Mouse (Mus musculus) left cerebral cortex, adult 2 months (tissue): Measurements from ENCODE around the gene Kcnip2. TPM values are rescaled to one million over a fixed set of nuclear protein-coding genes. Genes with fewer than 3 reads are reported as not detected.
A peak's percentile ranks its signal among the peaks of the same experiment; 100 is the strongest.

ENCODE experiments used
- DNase-seq, 2 experiments: peaks; one replicate each; pipeline ENCODE4 v3.0.0; 2021 to 2022; ENCODE audit warnings: low spot score in 2 of 2, mixed read lengths in 1 of 2; ENCODE audit errors: extremely low spot score in 1 of 2
- H3K27ac ChIP-seq: fragments of 200-600 bp; 2 replicates; pipeline ENCODE4 v1.8.1; 2022
- H3K4me3 ChIP-seq: fragments of 200-600 bp; 2 replicates; pipeline ENCODE4 v1.8.1; 2022
- CTCF ChIP-seq: fragments of 200-600 bp; IDR thresholded peaks from 2 replicates; pipeline ENCODE4 v1.8.1; 2022; ENCODE audit warnings: antibody characterized with exemption, mild to moderate bottlenecking, moderate library complexity
- intact Hi-C: fragments of 180-260 bp; cut with DNase I; formaldehyde crosslinking; loops from one replicate; pipeline ENCODE4 v1.15.1; 2025
- total RNA-seq, 2 experiments: library from RNA; stranded (reverse); gene quantifications; 2 replicates each; pipeline ENCODE4 v1.2.3; 2021

Kcnip2 gene
- total RNA-seq, 2 experiments from 2014 or later = 142 to 170 TPM

GRCm38 (mm10) chr19:45745344-45746152 lies 70.3 kb downstream of the Kcnip2 start:
- no peak for DNase-seq
- TF ChIP-seq CTCF = no peak
- no peak overlapping the region for H3K27ac ChIP-seq
- intact Hi-C loops = loop anchor here (2.0 to 5.0 kb wide), 3 partner anchors 88 to 525 kb away; no protein-coding TSS in a partner anchor
- H3K4me3 ChIP-seq = no peak overlapping the region

DNA sequence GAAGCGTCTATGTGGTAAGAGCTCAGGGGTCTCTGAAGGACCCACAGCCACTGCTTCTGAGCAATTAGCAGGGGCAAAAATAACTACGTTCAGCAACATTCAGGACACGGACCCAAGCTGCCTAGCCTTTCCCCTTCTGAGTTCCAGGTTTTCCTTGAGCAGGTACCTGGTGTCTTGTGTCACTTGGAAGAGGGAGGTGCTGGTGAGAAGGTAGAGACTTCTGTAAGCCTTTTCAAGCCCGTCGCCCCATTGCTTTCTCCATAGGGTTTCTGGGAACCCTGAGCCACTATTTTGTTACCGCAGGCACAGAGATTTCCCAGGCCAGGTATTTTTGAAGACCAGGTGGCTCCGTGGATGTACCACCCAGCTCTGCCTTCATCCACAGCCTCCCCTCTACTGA lies 72.2 kb downstream of the Kcnip2 start:
- intact Hi-C loops = no loop called here
- no peak for TF ChIP-seq CTCF
- no peak overlapping the region for H3K4me3 ChIP-seq
- H3K27ac ChIP-seq = no peak overlapping the region
- DNase-seq = no peak

DNA sequence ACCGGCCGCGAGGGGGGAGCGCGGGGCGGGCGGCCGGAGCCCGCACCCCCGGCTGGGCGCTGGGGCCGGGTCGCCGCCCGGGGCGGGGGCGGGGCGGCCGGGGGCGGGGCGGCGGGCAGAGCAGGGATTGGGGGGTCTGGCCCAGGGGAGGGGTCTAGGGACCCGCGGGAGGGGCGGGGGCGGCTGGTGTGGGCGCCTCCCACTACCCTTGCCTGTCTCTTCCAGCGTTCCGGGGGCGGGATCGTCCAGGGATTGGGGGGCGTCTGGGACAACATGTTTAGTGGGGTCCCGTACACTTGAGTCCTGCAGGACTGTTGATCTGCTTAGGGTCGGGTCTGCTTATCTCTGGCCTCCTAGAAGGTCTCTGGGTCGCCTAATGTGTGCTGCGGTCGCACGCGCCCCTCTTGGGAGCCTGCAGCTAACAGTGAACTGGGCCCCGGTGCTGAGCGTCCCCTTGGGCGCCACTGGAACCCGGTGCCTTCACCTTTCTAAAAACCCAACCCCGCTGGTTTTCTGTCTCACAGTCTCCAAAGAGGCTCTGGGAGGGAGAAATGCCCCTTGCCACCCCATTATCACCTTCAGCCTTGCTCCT lies 72.8 kb downstream of the Kcnip2 start:
- intact Hi-C loops = no loop called here
- Histone ChIP-seq H3K4me3 (no peak overlapping the region), H3K27ac (no peak overlapping the region)
- TF ChIP-seq CTCF = no peak
- DNase-seq = no peak

DNA sequence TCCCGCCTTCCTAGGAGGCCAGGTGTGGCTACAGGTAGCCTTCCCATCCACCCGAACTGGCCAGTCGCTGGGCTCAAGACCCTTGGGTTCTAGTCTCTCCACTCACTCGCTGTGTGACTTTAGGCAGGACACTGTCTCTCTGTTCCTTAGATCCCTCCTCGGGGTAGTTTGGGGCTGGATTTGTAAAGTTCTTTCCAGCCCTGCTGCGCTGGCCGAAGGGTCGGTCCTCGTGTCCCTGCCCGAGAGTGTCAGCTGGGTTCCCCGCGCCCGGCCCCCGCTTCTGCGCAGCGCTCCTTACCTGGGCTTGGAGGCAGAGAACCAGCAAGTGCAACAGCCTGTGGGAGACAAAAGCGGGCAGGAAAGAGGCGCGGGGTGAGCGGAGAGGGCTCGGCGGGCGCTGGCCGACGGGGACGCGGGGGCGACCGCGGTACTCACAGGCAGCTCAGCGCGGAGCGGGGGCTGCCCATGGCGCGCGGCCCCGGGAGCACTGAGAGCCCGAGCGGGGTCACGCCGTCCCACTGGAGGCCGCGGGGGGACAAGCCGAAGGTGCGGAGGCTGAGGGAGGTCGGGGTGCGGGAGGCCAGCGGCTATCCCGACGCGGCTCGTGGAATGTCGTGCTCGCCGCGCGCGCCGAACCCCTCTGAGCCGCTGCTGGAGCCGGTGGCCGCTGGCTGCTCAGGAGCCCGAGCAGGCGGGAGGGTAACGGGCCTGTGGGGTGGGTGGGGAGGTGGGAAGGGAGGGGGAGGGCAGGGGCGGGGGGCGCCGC lies 73.5 kb downstream of the Kcnip2 start, which contains the start of gene Fgf8:
Gene Fgf8 (minus strand): TSS at position 698 of the 766 bp plus-strand sequence.
- intact Hi-C loops = no loop called here
- Histone ChIP-seq H3K4me3 (peak within 1 kb of the TSS; percentile 34), H3K27ac (no peak within 1 kb of the TSS)
- DNase-seq = no peak
- TF ChIP-seq CTCF = no peak

Other genes starting within 250 kb of the Kcnip2 start
- 10 to 100 TPM; 41.2 to 41.7 TPM for gene Fbxw4, start 155.7 kb downstream of the Kcnip2 start, total RNA-seq
- not detected for gene Fgf8, start 73.1 kb downstream of the Kcnip2 start, total RNA-seq
- 1 to 10 TPM; 4.1 to 6.8 TPM for gene Npm3, start 66.5 kb downstream of the Kcnip2 start, total RNA-seq
- 100 to 1,000 TPM; 164 to 176 TPM for gene Mgea5, start 32.2 kb downstream of the Kcnip2 start, total RNA-seq
- gene Armh3, start 182.4 kb upstream of the Kcnip2 start, total RNA-seq = 10 to 100 TPM; 19.4 to 20.9 TPM
- gene Hps6, start 187.4 kb upstream of the Kcnip2 start, total RNA-seq = 1 to 10 TPM; 6.0 to 7.4 TPM
- gene Pprc1, start 228.8 kb upstream of the Kcnip2 start, total RNA-seq = 10 to 100 TPM; 29.0 to 31.8 TPM
- gene Ldb1, start 229.2 kb upstream of the Kcnip2 start, total RNA-seq = 100 to 1,000 TPM; 111 to 117 TPM